In the genomic region with DNA sequence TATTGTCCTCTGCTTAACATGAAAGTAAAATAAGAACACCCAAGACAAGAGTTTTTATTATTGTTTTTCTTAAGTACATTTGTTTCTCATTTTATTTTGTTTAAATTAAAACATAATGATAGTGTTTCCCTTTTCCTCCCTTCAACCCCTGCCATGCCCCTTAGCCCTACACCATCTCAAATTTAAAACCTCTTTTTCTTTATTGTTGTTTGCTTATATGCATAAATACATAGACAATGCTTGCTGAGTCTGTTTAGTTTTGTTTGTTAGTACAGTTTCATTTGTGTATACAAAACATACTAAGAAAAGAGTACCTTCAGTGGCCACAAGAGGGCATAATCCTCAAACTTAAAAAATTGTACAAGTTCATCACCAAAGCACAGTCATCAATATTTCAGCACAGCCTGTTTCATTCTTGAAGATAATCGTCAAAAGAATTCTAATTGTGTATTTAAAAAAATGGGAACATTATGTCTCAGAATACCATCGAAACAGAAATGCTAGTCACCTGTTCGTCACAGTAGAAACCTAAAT, we compare ENCODE assay signal across 7 mouse cellular contexts.
DNase-seq lines count a peak whose midpoint lies in the region; ATAC-seq lines count a peak whose summit lies in the region.

No protein-coding gene starts in this region.

- intact Hi-C loops in left cerebral cortex, postnatal 14 days (cut with DNase I) = loop anchor here (5.0 to 10.0 kb wide), 2 partner anchors 152 to 844 kb away; partner anchors contain the start of gene Kcnip4

- peak; percentile 72 to 75 for DNase-seq in left cerebral cortex, postnatal 14 days (ENCODE audit: low spot score in 2 of 2)
- DNase-seq in left cerebral cortex, adult 8-10 months (ENCODE audit: low spot score in 2 of 2) = no peak
- DNase-seq in MN1 (ENCODE audit: low spot score) = peak; percentile 44
- DNase-seq in cerebellum, adult 8-10 months = peak; percentile 64
- no peak for DNase-seq in ovary, adult 18-20 months (ENCODE audit: low spot score)

- ATAC-seq in megakaryocyte progenitor cell, adult 5-6 weeks (replicated peaks; ENCODE audit: poor library complexity) = peak; percentile 55; the same call in 1 of the 2 replicates
- ATAC-seq in inflammation-experienced regulatory T-cells, adult 6 months = no peak

Comparison
In these comparisons a context has a peak if more than half of its experiments do, and no peak if none do; other contexts are left out.
1. DNase-seq: peak in left cerebral cortex, postnatal 14 days (2 of 2), MN1 (single experiment) and cerebellum, adult 8-10 months (single experiment); none in left cerebral cortex, adult 8-10 months (0 of 2) and ovary, adult 18-20 months (single experiment).